Mouse (Mus musculus) lung, postnatal 0 days (tissue): ENCODE data around the gene Islr.

ENCODE experiments used
- CTCF ChIP-seq: IDR thresholded peaks from 2 replicates; pipeline ENCODE4 v1.5.1; 2016; ENCODE audit warnings: antibody characterized with exemption, mild to moderate bottlenecking
- EP300 ChIP-seq: IDR thresholded peaks from 2 replicates; pipeline ENCODE4 v1.6.1; 2016; ENCODE audit warnings: antibody characterized with exemption, mild to moderate bottlenecking, control low read depth

- TF ChIP-seq CTCF (no peak), EP300 (no peak)
These were observed 75.1 kb downstream of the Islr start for GRCm38 (mm10) chr9:58128926-58129413.
